Mouse (Mus musculus) liver, adult 2 months (tissue): ENCODE measurements at regions not wholly inside any gene's neighbourhood (a gene's known extent, or its start where the extent isn't known, plus 50 kb on each side); places are given as distances from the start of the nearest gene placed in this dataset.

Source experiments
- CTCF ChIP-seq: fragments of 200-500 bp; IDR thresholded peaks from 2 replicates; pipeline ENCODE4 v1.5.1; 2011; ENCODE audit warnings: low read depth, low read length, control low read depth
- POLR2A ChIP-seq: fragments of 200-500 bp; IDR thresholded peaks from 2 replicates; pipeline ENCODE4 v1.6.1; 2011; ENCODE audit warnings: low read length, control low read depth; ENCODE audit not compliant: insufficient read depth; ENCODE audit errors: extremely low read depth

- TF ChIP-seq POLR2A (no peak), CTCF (no peak)
Measured at GRCm38 (mm10) chr17:79538789-79539188, 72.9 kb upstream of the Rmdn2 start.
